Mouse (Mus musculus) neutrophil, adult 5-6 weeks (primary cell): ENCODE data around the gene Tmem151a. TPM values are rescaled to one million over a fixed set of nuclear protein-coding genes. Genes with fewer than 3 reads are reported as not detected.

Source experiments
- ATAC-seq: fragments of 151-379, 151-347 bp; 2 replicates; pipeline ENCODE4 v1.8.0; 2017; ENCODE audit warnings: mild to moderate bottlenecking, moderate TSS enrichment; ENCODE audit not compliant: insufficient number of reproducible peaks, poor library complexity, low FRiP score, severe bottlenecking; ENCODE audit errors: extremely low read depth
- total RNA-seq: library from RNA; stranded (forward); fragments of 200-1000 nt; gene quantifications from 2 replicates; pipeline ENCODE4 v1.2.3, GENCODE M21; 2017

Gene Tmem151a
- total RNA-seq, 1 experiment from 2014 or later: not detected

- ATAC-seq: no peak
Observed at GRCm38 (mm10) chr19:5071077-5071476, 14.3 kb downstream of the Tmem151a start.

GRCm38 (mm10) chr19:5069978-5070377 is 15.4 kb downstream of the Tmem151a start:
- no peak for ATAC-seq

DNA sequence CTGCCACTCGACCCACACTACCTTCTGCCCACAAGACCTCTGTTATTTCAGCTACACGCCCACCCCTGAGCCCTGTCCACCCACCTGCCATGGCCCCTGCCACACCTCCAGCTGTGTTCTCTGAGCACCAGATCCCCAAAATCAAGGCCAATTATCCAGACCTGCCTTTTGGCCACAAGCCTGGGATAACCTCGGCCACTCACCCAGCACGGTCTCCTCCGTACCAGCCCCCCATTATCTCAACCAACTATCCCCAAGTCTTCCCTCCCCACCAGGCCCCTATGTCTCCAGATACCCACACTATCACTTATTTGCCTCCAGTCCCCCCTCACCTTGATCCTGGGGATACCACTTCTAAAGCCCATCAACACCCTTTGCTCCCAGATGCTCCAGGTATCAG is 15.8 kb downstream of the Tmem151a start:
- no peak for ATAC-seq

DNA sequence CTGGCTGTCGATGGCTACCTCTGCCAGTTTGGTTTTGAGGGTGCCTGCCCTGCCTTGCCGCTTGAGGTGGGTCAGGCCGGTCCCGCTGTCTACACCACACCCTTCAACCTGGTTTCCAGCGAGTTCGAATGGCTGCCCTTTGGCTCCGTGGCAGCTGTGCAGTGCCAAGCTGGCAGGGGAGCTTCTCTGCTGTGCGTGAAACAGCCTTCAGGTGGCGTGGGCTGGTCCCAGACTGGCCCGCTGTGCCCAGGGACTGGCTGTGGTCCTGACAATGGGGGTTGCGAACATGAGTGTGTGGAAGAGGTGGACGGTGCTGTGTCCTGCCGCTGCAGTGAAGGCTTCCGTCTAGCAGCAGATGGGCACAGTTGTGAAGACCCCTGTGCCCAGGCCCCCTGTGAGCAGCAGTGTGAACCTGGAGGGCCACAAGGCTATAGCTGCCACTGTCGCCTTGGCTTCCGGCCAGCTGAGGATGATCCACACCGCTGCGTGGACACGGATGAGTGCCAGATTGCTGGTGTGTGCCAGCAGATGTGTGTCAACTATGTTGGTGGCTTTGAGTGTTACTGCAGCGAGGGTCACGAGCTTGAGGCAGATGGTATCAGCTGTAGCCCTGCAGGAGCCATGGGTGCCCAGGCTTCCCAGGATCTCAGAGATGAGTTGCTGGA is 16.6 kb downstream of the Tmem151a start:
- no peak for ATAC-seq

DNA sequence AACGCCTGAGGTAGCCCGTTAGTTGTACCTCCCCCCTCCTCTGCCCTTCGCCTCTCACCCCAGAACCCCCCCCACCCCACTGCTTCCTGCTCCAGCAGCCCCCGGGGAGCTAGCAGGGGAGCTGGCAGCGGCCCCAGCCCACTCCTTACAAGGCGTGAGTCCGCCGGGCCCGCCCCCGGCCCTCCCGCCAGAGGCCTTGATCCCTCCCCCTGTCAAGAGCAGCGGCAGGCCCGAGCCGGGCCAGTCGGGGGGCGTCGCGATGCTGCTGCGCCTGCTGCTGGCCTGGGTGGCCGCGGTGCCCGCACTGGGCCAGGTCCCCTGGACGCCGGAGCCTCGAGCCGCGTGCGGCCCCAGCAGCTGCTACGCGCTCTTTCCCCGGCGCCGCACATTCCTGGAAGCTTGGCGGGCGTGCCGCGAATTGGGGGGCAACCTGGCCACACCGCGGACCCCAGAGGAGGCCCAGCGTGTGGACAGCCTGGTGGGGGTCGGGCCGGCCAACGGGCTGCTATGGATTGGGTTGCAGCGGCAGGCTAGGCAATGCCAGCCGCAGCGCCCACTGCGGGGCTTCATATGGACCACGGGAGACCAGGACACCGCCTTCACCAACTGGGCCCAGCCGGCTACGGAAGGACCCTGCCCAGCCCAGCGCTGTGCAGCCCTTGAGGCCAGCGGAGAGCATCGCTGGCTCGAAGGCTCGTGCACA is 17.3 kb downstream of the Tmem151a start, which contains the start of gene Cd248:
Cd248 (plus strand) TSS at position 212 of the 703 bp plus-strand sequence.
- ATAC-seq: no peak

DNA sequence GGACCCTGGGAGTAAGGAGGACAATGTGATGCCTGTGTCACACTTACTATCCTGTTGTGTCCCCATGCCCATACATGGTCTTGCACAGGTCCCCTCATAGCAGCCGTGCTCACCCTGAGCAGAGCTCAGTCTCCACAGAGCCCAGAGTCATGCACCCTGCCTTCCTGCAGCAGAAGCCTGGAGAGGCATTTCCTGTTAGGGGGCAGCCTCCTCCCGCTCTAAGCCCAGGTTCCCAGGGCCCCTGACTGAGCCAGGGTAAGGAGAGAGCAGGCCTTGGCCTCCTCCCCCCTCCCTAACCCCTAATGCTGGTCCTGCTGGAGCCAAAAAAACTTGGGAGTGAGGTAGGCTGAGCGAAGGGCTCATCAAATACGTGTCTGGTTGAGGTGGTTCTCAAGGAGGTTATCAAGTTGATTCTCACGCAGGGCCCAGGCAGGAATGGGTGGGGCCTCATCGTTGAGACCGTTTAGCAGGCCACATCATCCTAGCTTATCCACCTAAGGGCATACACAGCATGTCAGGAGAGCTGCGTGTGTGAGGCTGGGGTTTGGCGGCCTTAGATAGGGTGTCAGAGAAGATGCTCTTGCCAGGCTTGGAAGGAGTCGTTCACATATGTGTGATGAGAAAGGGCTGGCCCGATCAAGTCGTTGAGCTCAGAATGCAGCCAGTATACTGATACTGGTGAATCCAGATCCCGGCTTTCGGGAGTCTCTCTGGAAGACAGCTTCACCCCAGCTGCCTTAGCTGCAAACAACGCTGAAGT is 18.1 kb downstream of the Tmem151a start:
- no peak for ATAC-seq

DNA sequence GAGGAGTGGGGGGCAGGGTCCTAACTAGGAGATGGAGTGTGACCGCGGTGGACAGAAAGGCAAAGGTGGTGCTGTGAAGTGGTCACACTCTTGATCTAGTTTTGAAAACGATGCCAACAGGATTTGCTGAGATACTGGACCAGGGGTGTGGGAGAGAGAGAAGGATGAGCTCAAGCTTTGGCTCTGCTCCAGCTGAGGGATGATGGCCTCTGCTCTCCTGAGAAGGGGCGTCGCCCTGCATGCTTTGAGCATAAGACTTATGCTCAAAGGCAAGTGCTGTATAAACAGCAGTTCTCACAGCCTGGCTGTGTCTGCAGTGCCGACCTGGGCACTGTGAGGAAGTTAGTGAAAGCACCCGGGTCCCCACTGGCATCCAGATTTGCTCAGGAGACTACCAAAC is 20.2 kb downstream of the Tmem151a start:
- no peak for ATAC-seq

DNA sequence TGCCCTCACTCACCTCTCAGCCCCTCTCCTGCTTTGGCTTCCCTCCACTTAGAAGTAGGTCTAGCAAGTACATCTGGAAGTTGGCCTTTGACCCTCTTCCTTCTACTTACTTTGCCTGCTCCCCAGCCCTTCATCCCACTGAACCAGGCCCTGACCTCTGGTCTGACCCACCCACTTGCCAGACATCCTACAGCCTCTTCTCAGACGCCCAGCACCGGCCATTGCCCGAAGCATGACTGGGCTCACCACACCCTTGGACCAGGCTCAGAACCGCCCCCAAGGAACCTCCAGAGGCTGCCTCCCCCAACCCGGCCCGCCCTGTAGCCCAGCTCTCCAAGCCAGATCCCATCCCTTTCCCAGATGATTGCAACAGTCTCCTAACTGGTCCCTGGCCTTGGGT is 22.9 kb downstream of the Tmem151a start:
- ATAC-seq: no peak

DNA sequence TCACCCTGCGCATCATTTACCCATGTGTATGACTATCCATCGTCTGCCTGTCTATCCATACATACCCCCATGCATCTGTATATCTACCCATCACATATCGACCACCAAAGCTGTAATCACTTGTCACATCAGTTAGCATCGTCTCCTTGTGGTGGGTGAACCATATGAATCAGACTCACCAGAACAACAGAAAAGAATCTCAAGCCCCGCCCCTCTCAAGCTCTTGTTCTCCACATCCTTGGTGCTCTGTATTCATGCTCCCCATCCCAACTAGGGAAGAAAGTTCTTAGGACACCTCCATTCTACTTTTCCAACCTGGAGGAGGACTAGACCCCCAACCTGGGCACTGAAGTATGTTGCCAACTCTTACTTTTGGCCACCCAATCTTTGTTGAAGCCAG is 23.3 kb downstream of the Tmem151a start:
- no peak for ATAC-seq

DNA sequence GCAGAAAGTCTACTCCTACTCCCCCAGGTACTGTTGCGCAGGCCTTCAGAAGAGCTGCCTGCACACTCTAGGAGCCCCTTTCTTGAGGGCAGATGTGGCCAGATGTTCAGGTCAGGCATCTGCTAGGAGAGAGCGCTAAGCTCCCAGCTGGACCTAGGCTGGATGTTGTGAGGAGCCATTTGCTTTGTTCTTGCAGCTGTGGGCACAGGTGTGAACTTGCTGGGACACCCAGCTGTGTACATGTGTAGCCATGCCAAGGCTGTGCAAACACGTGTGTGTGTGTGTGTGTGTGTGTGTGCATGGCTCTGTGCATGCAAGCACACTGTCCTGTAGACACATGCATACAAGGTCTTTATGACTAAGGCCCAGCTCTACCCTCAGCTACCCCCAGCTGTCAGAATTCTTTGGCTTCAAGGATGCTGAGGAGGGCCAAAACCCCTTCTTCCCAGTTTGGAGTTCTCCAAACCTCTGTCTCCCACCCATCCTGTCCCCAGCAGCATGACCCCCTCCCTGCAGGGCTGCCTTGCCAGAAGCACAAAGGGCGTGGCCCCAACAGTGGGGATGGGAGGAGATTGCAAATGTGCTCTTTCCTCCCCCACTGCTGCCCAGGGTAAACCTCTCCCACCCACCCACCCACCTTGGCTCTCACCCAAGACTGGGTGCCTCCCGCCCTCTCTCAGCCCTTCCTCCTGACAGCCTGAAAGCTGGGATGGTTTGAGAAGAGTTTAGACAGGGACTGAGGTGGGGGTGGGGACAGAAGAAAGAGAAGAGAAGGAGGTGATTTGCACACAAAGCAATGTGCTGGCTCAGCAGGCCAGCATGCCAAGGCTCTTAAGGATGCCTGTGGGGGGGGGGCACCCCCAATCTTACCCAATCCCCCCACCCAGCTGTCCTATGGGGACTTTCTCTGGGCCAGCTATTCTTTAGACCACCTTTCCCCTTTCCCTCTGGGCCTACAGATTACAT is 24.7 kb downstream of the Tmem151a start:
- ATAC-seq: no peak

DNA sequence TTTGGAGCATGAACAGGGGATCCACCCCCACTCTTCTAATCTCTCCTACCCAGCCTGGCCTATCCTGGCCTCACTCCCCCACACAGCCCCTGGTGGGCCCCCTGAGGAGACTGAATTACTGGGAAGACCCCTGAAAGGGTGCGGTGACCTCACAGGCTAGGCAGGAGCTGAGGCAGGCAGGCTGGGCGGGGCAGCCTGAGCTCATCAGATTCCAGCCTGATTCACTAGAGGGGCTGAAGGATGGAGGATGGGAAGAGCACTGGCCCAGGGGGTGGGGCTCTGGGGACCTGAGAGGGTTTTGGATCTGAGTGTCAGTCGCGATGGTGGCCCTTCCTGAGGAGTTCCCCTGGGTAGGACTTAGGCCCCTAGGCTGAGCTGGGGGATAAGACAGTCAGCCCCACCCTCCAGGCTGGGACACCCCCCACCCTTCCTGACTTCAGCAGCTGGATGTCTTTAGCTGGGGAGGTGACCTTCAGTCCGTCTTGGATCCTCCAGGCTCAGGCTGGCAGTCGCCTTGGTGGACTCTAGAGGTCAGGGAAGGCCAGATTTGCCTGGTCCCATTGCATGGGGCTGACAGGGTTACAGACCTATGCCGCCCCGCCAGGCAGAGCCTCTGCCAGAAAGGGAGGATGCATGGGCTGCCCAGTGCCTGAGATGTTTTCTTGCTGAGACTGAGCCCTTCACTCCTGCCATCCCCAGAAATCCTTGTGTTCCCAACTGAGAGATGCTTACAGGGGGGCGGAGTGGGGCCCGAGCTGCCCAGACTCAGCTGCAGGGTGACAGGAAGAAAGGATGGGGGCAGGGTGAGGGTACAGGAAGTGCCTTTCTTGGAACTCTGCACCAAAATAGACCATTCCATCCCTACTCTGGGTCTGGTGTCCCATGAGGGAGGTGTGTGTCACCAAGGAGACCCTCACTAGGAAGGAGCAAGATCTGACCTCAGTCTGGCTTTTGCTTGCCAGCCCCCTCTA is 26.2 kb downstream of the Tmem151a start:
- no peak for ATAC-seq

GRCm38 (mm10) chr19:5057876-5058775 is 27.2 kb downstream of the Tmem151a start:
- ATAC-seq: no peak

- no peak for ATAC-seq
Observed at GRCm38 (mm10) chr19:5056251-5056650, 29.1 kb downstream of the Tmem151a start.

DNA sequence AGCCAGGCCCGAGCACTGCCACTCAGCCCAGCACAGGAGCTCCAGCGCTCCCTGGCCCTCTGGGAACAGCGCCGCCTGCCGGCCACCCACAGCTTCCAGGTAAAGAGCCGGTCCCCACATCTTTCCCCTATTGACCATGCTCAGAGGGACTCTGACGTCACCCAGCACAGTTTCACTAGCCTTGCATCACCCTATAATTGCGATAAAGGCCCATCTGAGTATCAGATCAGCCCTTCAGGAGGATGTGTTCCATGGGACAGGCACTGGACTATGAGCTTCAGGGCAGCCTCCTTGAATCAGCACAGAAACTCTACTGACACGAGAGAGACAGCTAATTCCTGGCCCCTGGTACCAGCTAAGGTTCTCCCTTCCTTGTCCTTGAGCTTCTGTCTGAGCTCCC is 31.4 kb downstream of the Tmem151a start:
- no peak for ATAC-seq

GRCm38 (mm10) chr19:5052853-5053252 is 32.5 kb downstream of the Tmem151a start:
- no peak for ATAC-seq

DNA sequence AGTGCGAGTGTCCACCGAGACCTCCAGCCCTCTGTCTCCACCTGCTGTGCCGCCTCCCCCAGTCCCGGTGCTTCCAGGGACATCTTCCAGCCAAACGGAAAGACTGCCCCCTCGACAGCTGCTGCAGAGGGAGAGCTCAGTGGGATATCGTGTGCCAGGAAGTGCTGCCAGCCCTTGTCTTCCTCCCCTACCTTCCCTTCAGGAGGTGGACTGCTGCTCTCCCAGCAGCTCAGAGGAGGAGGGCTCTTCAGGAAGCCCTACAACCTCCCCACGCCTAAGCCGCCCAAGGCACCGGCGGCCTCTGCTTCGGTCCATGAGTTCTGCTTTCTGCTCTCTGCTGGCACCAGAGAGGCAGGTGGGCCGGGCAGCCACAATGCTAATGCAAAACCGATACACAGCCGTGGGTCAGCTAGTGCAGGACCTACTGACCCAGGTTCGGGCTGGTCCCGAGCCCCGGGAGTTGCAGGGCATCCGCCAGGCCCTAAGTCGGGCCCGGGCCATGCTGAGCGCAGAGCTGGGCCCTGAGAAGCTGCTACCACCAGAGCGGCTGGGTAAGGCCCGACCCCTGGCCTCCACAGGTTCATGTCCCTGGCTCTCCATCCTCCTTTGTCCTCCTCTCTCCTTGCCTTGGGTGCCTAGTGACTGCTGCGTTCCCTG is 33.0 kb downstream of the Tmem151a start:
- no peak for ATAC-seq
